Mouse (Mus musculus): ENCODE results near the gene Mboat2.

DNA sequence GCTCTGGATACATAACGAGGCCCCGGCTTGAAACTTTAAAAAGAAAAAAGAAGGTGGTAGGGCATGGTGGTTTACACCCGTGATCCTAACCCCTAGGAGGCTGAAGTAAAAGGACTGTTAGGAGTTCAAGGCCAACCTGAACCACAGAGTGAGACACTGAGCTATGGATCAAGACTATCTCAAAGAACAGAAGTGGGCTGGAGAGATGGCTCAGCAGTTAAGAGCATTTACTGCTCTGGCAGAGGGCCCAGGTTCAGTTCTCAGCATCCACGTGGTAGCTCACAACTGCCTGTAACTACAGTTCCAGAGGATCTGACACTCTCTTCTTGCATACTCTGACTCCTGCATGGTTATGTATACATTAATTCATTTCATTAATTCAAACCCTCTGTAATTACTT, 112.7 kb downstream of the Mboat2 start:
- TF ChIP-seq CTCF (IDR thresholded peaks at IDR 0.05; ENCODE audit: low read depth), result no peak
- TF ChIP-seq EP300 (IDR thresholded peaks at IDR 0.05; ENCODE audit: low read depth), result no peak

Data from heart, postnatal 0 days (tissue).